Mouse (Mus musculus) olfactory bulb, adult 2 months (tissue): ENCODE results near the gene Prkcd. TPM values are rescaled to one million over a fixed set of nuclear protein-coding genes. Genes with fewer than 3 reads are reported as not detected.
"Not testable (repeated sequence)": the region's sequence is repeated elsewhere in the genome, so short reads cannot be mapped to it uniquely, and the experiment has no call there.

Source experiments
- H3K27ac ChIP-seq: fragments of 200-500 bp; 2 replicates; pipeline ENCODE4 v1.5.1; 2012; ENCODE audit warnings: low read depth, low read length; ENCODE audit not compliant: insufficient read depth
- H3K4me1 ChIP-seq: fragments of 200-500 bp; 2 replicates; pipeline ENCODE4 v1.6.1; 2012; ENCODE audit warnings: low read length; ENCODE audit not compliant: control insufficient read depth, insufficient read depth
- H3K4me3 ChIP-seq: fragments of 200-500 bp; 2 replicates; pipeline ENCODE4 v1.5.1; 2012; ENCODE audit warnings: mild to moderate bottlenecking, low read depth, low read length, moderate library complexity; ENCODE audit not compliant: insufficient read depth
- CTCF ChIP-seq: fragments of 200-500 bp; IDR thresholded peaks from 2 replicates; pipeline ENCODE4 v1.5.1; 2012; ENCODE audit warnings: low read depth, mild to moderate bottlenecking, low read length, moderate library complexity; ENCODE audit not compliant: insufficient read depth
- POLR2A ChIP-seq: fragments of 200-500 bp; IDR thresholded peaks from 2 replicates; pipeline ENCODE4 v1.6.1; 2012; ENCODE audit warnings: mild to moderate bottlenecking, low read depth, low read length, moderate library complexity; ENCODE audit not compliant: insufficient read depth
- WGBS: fragments of 180-500 bp; shearing (Covaris S2); methylation state at CpG from one replicate; pipeline ENCODE4 v1.1.7; 2018; 5-methylcytosine and 5-hydroxymethylcytosine counted together
- polyA plus RNA-seq: library from polyadenylated mRNA; stranded (reverse); fragments of >200 nt; gene quantifications from 2 replicates; pipeline ENCODE4 v1.2.4, GENCODE M21; 2012; ENCODE audit warnings: low replicate concordance; ENCODE audit not compliant: missing spikeins, insufficient read depth, insufficient read length

Prkcd gene
- polyA plus RNA-seq, 1 experiment: 164 TPM

DNA sequence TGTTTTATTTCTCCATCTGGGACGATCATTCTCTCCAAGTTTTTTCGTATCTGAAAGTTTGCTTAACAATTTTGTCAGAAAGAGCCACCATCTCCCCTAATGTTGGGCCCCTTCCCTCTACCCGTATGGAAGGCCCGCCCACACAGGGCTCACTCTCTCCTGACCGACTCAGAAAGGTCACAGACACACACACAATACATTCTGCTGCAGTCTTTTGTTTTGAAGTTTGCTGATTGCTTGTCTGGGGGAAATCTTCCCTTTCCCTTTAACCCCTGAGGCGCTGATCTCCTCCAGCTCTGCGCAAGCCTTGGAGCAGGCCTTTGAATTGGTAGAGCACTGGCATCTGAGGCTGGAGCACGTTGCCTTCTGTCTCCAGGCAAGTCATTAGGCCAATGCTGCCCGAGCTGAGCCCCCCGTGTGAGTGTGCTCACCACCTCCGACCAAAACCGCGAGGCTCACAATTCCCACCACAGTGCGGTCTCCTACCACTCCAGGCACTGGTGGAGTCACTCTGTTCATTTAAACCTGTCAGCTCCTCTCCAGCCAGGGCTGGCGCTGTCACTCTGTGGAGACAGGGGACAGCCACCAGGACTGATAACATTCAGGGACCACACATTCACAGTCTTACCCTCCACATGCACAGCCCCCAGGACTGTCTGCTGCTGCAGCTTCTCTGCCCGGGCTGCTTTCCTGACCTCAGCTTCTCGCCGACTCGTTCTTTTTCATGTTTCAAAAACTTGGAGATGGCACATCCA, 41.3 kb downstream of the Prkcd start:
- no peak for TF ChIP-seq POLR2A
- TF ChIP-seq CTCF: no peak
- Histone ChIP-seq H3K4me1 (peaks cover 9% of the 10 kb centered on the region), H3K27ac (no peak overlapping the region), H3K4me3 (no peak overlapping the region)
- 69% methylated on average over 19 of the region's 19 CpGs for WGBS

DNA sequence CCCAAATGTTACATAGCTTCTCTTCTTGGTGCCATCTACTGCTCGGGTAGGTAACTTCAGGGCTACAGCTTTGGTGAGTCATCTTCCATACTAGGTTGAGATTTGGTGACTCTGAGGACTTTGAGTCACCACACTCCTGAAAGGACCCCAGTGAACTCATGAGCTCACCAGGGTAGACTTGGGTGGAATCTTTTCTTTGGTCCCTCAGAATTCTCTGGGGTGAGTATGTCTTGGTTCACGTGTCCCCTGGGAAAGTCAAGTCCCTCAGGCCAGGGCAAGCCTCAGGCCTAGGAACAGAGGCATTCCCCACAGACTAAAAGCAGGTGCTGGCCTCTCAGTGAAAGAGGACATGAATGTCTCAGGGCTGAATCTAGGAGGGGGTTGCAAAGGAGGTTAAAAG, 41.9 kb downstream of the Prkcd start:
- no peak overlapping the region for H3K27ac ChIP-seq
- peaks cover 9% of the 10 kb centered on the region for H3K4me1 ChIP-seq
- H3K4me3 ChIP-seq: no peak overlapping the region
- no peak for TF ChIP-seq POLR2A
- TF ChIP-seq CTCF: no peak
- 79% methylated on average over 2 of the region's 2 CpGs for WGBS

DNA sequence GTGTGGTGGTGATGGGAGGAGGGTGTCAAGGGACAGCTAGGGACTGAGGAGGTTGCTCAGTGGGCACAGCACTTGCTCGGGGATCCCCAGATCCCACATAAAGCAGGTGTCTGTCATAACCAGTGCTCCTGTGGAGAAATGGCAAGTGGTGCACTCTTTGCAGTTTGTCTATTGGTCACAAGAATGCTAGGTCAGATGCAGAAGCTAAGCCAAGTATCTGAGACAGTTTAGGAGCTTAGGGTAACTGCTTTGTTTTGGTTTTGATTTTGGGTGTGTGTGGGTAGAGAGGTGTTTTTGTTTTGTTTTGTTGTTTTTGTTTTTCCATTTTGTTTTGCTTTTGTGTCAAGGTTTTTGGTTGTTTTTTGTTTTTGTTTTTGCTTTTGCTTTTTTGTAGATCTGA, 44.8 kb downstream of the Prkcd start:
- Histone ChIP-seq H3K4me3 (no peak overlapping the region), H3K27ac (no peak overlapping the region), H3K4me1 (peaks cover 5% of the 10 kb centered on the region; the same call in 1 of the 2 replicates)
- 91% methylated on average over 1 of the region's 1 CpGs for WGBS
- TF ChIP-seq CTCF: no peak
- no peak for TF ChIP-seq POLR2A

GRCm38 (mm10) chr14:30579882-30580281, 46.1 kb downstream of the Prkcd start:
- 60% methylated on average over 5 of the region's 5 CpGs for WGBS
- no peak for TF ChIP-seq CTCF
- no peak for TF ChIP-seq POLR2A
- no peak overlapping the region for H3K4me3 ChIP-seq
- peaks cover 10% of the 10 kb centered on the region for H3K4me1 ChIP-seq
- no peak overlapping the region for H3K27ac ChIP-seq

DNA sequence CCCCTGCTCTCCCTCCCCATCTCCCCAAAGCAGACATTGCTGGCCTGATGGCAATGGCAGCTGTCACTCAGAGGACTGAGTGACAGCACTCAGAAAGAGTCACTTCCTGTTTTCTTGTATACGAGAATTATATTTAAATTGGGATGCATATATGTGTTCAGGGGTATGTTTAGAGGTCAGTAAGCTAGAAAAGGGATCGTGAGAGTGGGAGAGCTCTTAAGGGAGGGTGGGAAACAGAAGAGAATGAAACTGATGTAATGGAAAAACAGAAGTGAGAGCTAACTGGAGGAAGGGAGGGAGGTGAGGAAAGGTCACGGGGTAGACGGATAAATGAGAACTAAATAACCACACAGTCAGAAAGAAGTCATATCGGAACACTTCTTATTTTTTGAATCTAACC, 46.8 kb downstream of the Prkcd start:
- TF ChIP-seq CTCF: no peak
- no peak for TF ChIP-seq POLR2A
- 84% methylated on average over 5 of the region's 5 CpGs for WGBS
- Histone ChIP-seq H3K4me1 (peaks cover 8% of the 10 kb centered on the region), H3K4me3 (no peak overlapping the region), H3K27ac (no peak overlapping the region)

- WGBS: 62% methylated on average over 10 of the region's 12 CpGs
- not testable (repeated sequence) for H3K4me3 ChIP-seq, H3K4me1 ChIP-seq, H3K27ac ChIP-seq
Measured at GRCm38 (mm10) chr14:30577303-30578062, 48.5 kb downstream of the Prkcd start.

GRCm38 (mm10) chr14:30576260-30576659, 49.8 kb downstream of the Prkcd start:
- no peak overlapping the region for H3K27ac ChIP-seq
- no peak for TF ChIP-seq CTCF
- TF ChIP-seq POLR2A: no peak
- H3K4me3 ChIP-seq: no peak overlapping the region
- WGBS: 58% methylated on average over 5 of the region's 5 CpGs
- peaks cover 8% of the 10 kb centered on the region for H3K4me1 ChIP-seq

GRCm38 (mm10) chr14:30575791-30576190, 50.2 kb downstream of the Prkcd start:
- Histone ChIP-seq H3K27ac (no peak overlapping the region), H3K4me1 (peaks cover 8% of the 10 kb centered on the region), H3K4me3 (no peak overlapping the region)
- 76% methylated on average over 7 of the region's 7 CpGs for WGBS
- no peak for TF ChIP-seq CTCF
- no peak for TF ChIP-seq POLR2A

GRCm38 (mm10) chr14:30573983-30574584, 51.9 kb downstream of the Prkcd start:
- H3K27ac ChIP-seq: no peak overlapping the region
- WGBS: 56% methylated on average over 6 of the region's 6 CpGs
- no peak for TF ChIP-seq POLR2A
- no peak for TF ChIP-seq CTCF
- peaks cover 8% of the 10 kb centered on the region for H3K4me1 ChIP-seq
- no peak overlapping the region for H3K4me3 ChIP-seq
